Mouse (Mus musculus): Measurements from ENCODE around the gene Klhl2. TPM values are rescaled to one million over a fixed set of nuclear protein-coding genes. Genes with fewer than 3 reads are reported as not detected.

Gene Klhl2
- polyA plus RNA-seq, 1 experiment from 2014 or later = 37.4 TPM

DNA sequence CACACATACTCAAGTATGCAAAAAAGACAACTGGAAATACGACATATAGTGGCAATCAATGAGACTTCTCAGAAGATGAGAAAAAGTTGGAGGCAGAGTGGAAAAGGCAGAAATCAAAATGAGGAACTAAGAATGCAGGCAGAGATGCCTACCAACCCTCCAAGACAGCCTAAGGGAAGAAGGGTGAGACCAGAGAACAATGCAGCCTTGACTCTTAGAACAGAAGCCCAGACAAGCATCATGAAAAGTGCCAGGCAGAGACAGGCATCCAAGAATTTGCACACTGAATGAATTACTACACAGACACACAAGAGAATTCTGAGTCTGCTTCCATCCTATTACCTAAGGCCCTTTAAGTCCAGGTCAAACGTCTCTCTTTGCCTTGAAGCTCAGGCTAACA is 2.6 kb downstream of the Klhl2 start:
- peak overlapping the region; percentile 84 for H3K4me3 ChIP-seq (replicated peaks)
- no peaks in the 10 kb centered on the region for H3K36me3 ChIP-seq
- peaks cover 29% of the 10 kb centered on the region for H3K4me1 ChIP-seq
- no peak for ATAC-seq (ENCODE audit: low FRiP score)
- H3K9me3 ChIP-seq (replicated peaks) = no peaks in the 10 kb centered on the region
- peak overlapping the region; percentile 78 for H3K4me2 ChIP-seq
- H3K27me3 ChIP-seq (replicated peaks) = no peaks in the 10 kb centered on the region
- H3K9ac ChIP-seq (replicated peaks) = 0 out of 2 replicates have a peak overlapping the region, but pooled peaks have one; percentile 11
- H3K27ac ChIP-seq (replicated peaks) = no peak overlapping the region
- 50% methylated on average over 2 of the region's 2 CpGs for WGBS

DNA sequence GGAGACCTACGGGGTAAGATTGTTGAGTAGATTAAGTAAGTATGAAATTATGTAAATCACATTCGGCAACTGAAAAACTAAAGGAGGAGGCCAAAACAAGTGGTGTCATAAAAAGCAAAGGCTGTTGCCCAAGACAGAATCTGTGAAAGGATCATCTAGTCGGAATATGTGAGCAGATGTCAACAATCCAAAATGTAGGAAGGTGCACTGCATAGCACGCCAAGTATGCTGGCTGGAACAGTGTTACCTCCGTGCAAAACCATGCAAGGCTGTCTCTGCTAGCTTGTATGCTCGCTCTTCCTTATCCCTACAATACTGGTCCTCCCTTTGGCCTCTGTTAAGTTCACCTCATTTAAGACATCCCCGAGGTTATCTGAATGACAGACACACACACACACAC is 4.5 kb downstream of the Klhl2 start:
- no peak overlapping the region for H3K9ac ChIP-seq (replicated peaks)
- H3K4me3 ChIP-seq (replicated peaks) = no peak overlapping the region
- H3K36me3 ChIP-seq = no peaks in the 10 kb centered on the region
- H3K4me1 ChIP-seq = peaks cover 33% of the 10 kb centered on the region
- no peak overlapping the region for H3K27ac ChIP-seq (replicated peaks)
- 83% methylated on average over 7 of the region's 7 CpGs for WGBS
- no peaks in the 10 kb centered on the region for H3K9me3 ChIP-seq (replicated peaks)
- H3K27me3 ChIP-seq (replicated peaks) = no peaks in the 10 kb centered on the region
- no peak overlapping the region for H3K4me2 ChIP-seq
- no peak for ATAC-seq (ENCODE audit: low FRiP score)

DNA sequence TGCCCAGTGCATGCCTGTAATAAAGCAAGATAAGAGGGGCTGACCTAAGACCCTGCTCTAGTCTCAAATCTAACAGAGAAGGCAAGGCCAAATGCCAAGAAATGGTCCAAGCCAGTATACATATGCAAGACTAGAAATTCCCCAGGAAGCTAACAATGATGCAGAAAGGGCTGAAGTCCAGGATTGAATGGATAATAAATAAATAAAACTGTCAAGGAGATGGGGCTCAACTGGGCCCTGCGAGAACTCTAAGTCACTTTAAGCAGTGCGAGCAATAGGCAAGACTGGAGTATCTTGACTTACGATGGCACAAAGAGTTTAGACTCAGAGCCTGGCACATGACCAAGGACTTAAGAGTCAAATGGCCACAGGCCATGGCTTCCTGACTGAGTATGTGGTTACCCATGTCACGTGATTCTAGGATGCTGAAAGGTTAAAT is 5.8 kb downstream of the Klhl2 start:
- no peak overlapping the region for H3K9ac ChIP-seq (replicated peaks)
- no peak overlapping the region for H3K4me2 ChIP-seq

DNA sequence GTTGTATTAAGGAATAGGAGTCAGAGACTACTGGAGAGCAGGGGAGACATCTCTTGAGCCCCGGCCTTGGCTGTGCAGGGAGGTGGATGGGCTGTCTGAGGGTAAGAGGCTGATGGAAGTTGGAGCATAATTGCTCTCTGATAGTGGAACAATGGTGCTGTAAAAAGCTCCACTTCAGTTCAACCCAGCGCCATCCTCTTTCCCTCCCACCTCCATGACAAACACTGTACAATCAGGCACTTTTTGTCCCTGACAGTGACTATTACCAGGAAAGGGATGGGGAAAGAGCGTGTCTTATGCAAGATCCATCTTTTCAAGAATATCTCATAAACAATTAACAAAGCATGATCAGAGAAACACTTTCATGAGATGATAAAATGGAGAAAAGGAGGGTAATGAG is 6.6 kb downstream of the Klhl2 start:
- Histone ChIP-seq H3K4me3 (replicated peaks) (no peak overlapping the region), H3K4me1 (peaks cover 30% of the 10 kb centered on the region), H3K27ac (replicated peaks) (no peak overlapping the region), H3K4me2 (no peak overlapping the region), H3K9me3 (replicated peaks) (no peaks in the 10 kb centered on the region), H3K27me3 (replicated peaks) (no peaks in the 10 kb centered on the region), H3K9ac (replicated peaks) (no peak overlapping the region), H3K36me3 (no peaks in the 10 kb centered on the region)
- 42% methylated on average over 3 of the region's 3 CpGs for WGBS
- no peak for ATAC-seq (ENCODE audit: low FRiP score)

More for the DNA sequence above, 5.8 kb downstream of the Klhl2 start:
- Histone ChIP-seq H3K36me3 (no peaks in the 10 kb centered on the region), H3K9me3 (replicated peaks) (no peaks in the 10 kb centered on the region), H3K27me3 (replicated peaks) (no peaks in the 10 kb centered on the region), H3K4me3 (replicated peaks) (no peak overlapping the region), H3K27ac (replicated peaks) (no peak overlapping the region), H3K4me1 (peaks cover 35% of the 10 kb centered on the region)
- ATAC-seq (ENCODE audit: low FRiP score) = no peak
- 47% methylated on average over 4 of the region's 4 CpGs for WGBS

DNA sequence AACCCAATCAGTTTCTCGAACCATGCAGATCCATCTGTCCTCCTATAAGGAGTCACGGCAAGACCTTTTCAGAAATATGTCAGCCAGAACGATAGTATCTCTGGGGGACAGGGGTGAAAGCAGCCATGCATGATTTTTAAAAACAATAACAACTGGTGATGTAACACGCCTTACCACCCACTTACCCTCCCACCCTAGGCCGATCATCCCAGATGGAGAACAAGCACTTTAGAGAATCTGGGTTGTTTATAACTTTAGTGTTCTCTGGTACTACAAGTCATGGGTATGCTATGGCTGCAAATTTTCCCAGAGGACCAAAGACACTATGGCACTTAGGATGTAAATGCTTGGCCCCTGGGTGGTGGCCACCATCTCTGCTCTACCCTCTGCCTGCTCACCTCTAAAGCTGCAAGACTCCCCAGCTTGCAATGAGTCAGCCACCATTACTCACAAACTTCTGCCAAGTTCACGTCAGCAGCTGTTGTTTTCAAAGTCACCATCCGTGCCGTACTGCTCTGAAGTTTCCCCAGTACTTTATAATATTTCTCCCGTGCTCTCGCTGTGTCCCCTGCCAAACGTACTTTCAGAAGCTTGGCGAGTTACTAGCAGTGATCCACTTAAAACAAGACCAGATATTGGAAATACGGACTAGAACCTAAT is 7.9 kb downstream of the Klhl2 start:
- Histone ChIP-seq H3K27ac (replicated peaks) (no peak overlapping the region), H3K9me3 (replicated peaks) (no peaks in the 10 kb centered on the region), H3K4me3 (replicated peaks) (no peak overlapping the region), H3K9ac (replicated peaks) (no peak overlapping the region), H3K4me1 (peaks cover 22% of the 10 kb centered on the region), H3K36me3 (no peaks in the 10 kb centered on the region), H3K27me3 (replicated peaks) (no peaks in the 10 kb centered on the region), H3K4me2 (no peak overlapping the region)
- no peak for ATAC-seq (ENCODE audit: low FRiP score)
- 84% methylated on average over 13 of the region's 13 CpGs for WGBS

DNA sequence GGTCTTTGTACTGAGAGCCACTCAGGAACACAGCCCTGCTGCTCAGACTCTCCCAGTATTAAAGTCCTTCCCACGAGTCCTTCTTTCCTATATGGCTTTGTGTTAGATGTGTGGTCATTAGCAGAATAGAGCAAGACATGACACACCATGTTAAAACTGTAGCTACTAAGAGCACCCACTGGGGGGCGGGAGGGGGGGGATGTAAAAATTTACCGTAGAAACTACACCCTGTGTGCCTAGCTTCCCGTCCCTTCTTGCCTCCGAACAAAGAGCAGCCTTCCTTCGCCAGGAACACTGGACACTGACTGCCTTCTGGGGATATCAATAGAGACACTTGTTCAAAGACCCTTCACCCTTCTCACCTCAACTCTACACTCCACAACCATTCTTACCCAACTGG is 10.2 kb downstream of the Klhl2 start:
- Histone ChIP-seq H3K4me1 (peaks cover 23% of the 10 kb centered on the region), H3K4me3 (replicated peaks) (no peak overlapping the region), H3K27ac (replicated peaks) (no peak overlapping the region), H3K36me3 (no peaks in the 10 kb centered on the region), H3K9me3 (replicated peaks) (no peaks in the 10 kb centered on the region), H3K27me3 (replicated peaks) (no peaks in the 10 kb centered on the region), H3K9ac (replicated peaks) (no peak overlapping the region), H3K4me2 (no peak overlapping the region)
- 41% methylated on average over 6 of the region's 6 CpGs for WGBS
- no peak for ATAC-seq (ENCODE audit: low FRiP score)

DNA sequence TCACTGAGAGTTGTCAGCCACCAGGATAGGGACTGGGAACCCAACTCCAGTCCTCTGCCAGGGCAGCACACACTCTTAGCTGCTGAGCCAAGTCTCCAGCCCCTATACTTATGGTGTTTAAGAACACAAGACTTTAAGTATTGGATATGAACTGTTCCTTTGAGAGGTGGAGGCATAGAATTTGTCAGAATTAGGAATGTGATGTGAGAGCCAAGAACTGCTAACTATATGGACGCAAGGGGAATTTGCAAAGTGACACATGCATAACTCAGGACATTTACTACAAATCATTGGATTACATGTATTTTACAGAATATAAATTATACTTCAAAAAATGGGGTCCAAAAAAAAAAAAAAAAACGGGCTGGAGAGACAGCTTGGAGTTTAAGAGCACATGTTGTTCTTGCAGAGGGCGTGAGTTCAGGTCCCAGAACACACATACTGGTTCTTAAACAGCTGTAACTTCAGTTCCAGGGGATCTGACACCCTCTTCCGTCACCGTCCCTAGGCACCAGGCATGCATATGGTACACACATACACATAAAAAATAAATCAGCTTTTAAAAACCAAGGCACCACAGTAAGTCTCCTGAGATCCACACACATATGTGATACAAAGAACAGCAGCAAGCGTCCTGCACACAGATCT is 14.2 kb downstream of the Klhl2 start:
- ATAC-seq (ENCODE audit: low FRiP score) = no peak
- Histone ChIP-seq H3K27me3 (replicated peaks) (no peaks in the 10 kb centered on the region), H3K4me1 (peaks cover 21% of the 10 kb centered on the region), H3K9me3 (replicated peaks) (no peaks in the 10 kb centered on the region), H3K27ac (replicated peaks) (no peak overlapping the region), H3K9ac (replicated peaks) (no peak overlapping the region), H3K36me3 (no peaks in the 10 kb centered on the region), H3K4me2 (no peak overlapping the region), H3K4me3 (replicated peaks) (no peak overlapping the region)
- 66% methylated on average over 6 of the region's 6 CpGs for WGBS

DNA sequence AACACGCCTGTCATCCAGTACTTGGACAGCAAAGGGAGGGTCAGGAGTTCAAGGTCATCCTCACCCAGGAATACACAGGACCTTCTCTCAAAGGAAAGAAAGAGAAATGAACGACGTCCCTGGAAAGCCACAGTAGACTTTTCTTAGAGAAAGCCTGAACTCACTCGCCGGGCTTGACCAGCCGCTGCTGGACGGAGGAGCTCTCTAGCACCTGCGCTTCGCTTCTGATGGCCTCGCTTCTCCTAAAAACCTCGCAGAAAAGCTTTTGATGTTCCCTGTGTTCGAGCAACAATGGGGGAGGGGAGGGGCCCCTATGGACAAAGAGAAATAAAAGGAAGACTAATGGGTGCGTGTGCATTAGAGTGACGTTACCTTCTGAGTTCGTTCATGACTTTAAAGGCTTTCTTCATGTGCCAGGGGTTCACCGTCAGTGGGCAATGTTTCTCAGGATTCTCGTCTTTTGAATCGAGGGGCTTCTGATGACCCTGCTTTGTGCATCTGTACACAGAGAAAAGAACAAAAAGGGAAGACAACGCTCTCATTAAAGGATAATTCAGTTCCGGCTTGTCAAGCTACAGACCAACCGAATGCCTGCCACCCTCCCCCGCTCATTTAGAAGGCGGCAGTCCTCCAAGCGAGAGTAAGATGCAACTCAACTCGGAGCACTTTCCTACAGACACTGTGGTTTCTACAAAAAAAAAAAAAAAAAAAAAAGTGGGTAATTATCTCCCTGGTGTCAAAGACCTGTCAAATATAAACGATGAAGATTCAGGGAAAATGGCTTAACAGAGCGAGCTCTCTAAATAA is 15.5 kb downstream of the Klhl2 start:
- Histone ChIP-seq H3K27ac (replicated peaks) (no peak overlapping the region), H3K27me3 (replicated peaks) (no peaks in the 10 kb centered on the region), H3K4me1 (peaks cover 21% of the 10 kb centered on the region), H3K9ac (replicated peaks) (no peak overlapping the region), H3K4me3 (replicated peaks) (no peak overlapping the region), H3K9me3 (replicated peaks) (no peaks in the 10 kb centered on the region), H3K36me3 (no peaks in the 10 kb centered on the region), H3K4me2 (peak overlapping the region; percentile 35)
- WGBS = 16% methylated on average over 27 of the region's 27 CpGs
- no peak; the same call in 1 of the 2 replicates for ATAC-seq (ENCODE audit: low FRiP score)

DNA sequence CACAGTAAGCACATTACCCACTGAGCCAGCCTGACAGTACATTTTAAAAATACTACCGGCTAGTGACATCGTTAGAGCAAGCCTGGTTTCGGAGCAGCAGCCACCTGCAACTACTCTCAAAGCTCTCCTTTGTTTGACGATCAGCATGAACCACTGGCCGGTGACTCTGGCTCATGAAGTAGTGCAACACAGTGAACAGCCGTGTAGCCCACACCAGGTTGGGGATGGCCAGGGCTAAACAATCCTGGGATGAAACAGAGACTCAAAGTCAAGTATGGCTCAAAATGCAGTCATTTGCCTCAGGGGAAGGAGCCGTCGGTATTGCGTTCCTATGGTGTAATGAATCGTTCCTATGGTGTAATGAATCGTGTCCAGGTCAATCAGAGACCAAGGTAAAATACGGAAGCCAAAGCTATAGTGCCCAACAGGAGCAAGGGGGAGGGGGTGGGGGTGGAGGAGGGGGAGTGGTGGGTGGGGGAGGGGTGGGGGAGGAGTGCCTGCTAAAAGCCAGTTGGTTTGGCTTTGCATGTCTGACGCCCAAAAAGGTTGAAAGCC is 17.2 kb downstream of the Klhl2 start:
- Histone ChIP-seq H3K9me3 (replicated peaks) (no peaks in the 10 kb centered on the region), H3K4me1 (peaks cover 13% of the 10 kb centered on the region), H3K27ac (replicated peaks) (no peak overlapping the region), H3K4me2 (no peak overlapping the region), H3K36me3 (no peaks in the 10 kb centered on the region), H3K27me3 (replicated peaks) (no peaks in the 10 kb centered on the region), H3K4me3 (replicated peaks) (no peak overlapping the region), H3K9ac (replicated peaks) (no peak overlapping the region)
- ATAC-seq (ENCODE audit: low FRiP score) = no peak; the same call in 1 of the 2 replicates
- WGBS = 36% methylated on average over 13 of the region's 13 CpGs

DNA sequence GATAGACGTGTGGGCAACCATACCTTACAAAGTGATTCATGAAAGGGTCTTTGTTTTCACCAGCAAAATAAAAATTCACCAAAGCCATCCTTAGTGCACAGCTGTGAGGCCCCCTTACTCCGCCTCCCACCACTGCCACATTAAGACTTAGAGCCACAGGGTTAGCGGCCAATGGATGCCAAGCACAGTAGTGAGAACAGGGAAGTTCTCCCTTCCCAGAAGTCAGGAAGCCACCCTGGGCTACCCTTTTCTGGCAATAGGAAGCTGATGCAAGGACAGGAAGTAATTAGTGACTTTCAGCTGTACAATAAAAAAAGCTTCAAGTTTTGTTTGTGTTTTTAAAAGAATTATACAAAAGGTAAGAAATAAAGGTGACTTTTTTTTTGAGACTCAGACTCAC is 18.2 kb downstream of the Klhl2 start:
- Histone ChIP-seq H3K9ac (replicated peaks) (no peak overlapping the region), H3K4me3 (replicated peaks) (no peak overlapping the region), H3K4me1 (peaks cover 13% of the 10 kb centered on the region), H3K27ac (replicated peaks) (no peak overlapping the region), H3K36me3 (no peaks in the 10 kb centered on the region), H3K9me3 (replicated peaks) (no peaks in the 10 kb centered on the region), H3K27me3 (replicated peaks) (no peaks in the 10 kb centered on the region), H3K4me2 (no peak overlapping the region)
- ATAC-seq (ENCODE audit: low FRiP score) = no peak
- 74% methylated on average over 3 of the region's 3 CpGs for WGBS

DNA sequence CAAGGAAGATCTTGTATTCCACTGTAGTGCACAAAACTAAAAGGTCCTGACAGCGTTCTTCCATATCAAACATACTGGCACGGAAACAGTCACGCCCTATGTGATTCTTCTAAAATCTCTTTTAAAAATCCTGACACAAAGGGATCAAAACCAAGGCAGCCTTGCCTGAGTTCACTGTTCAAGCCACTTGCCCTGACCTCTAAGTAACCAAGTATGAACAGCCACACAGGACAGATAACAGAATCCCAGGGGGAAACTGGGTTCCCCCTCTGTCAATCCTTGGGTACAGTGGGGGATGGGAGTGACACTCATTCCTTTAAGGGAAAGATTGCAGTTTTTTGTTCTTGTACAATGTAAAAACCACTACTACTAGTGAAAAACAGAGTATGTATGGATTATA is 19.9 kb downstream of the Klhl2 start:
- 92% methylated on average over 3 of the region's 3 CpGs for WGBS
- H3K27ac ChIP-seq (replicated peaks) = no peak overlapping the region

More for the DNA sequence above, 19.9 kb downstream of the Klhl2 start:
- ATAC-seq (ENCODE audit: low FRiP score) = no peak
- Histone ChIP-seq H3K36me3 (no peaks in the 10 kb centered on the region), H3K9me3 (replicated peaks) (no peaks in the 10 kb centered on the region), H3K4me3 (replicated peaks) (no peak overlapping the region), H3K9ac (replicated peaks) (no peak overlapping the region), H3K27me3 (replicated peaks) (no peaks in the 10 kb centered on the region), H3K4me1 (peaks cover 11% of the 10 kb centered on the region), H3K4me2 (no peak overlapping the region)
